Mouse (Mus musculus): ENCODE results near the gene Utp14a. TPM values are rescaled to one million over a fixed set of nuclear protein-coding genes. Genes with fewer than 3 reads are reported as not detected.
"Not testable (repeated sequence)": the region's sequence is repeated elsewhere in the genome, so short reads cannot be mapped to it uniquely, and the experiment has no call there.

Gene Utp14a
- polyA plus RNA-seq (2015; fragmentation: Nextera tagmentation; extraction: Ambion mirVana) = 15.6 and 18.0 TPM in 2 replicates

- H3K36me3 ChIP-seq = no peaks in the 10 kb centered on the region
- H3K9me3 ChIP-seq = no peaks in the 10 kb centered on the region
- H3K4me2 ChIP-seq = peak within 1 kb of the TSS; percentile 56
- no peaks in the 10 kb centered on the region for H3K27me3 ChIP-seq (replicated peaks)
- H3K9ac ChIP-seq = peak within 1 kb of the TSS; percentile 37; the same call in 1 of the 2 replicates
- ATAC-seq (ENCODE audit: insufficient read depth, low FRiP score, low read depth) = peak; percentile 98
- H3K4me3 ChIP-seq (replicated peaks) = peak within 1 kb of the TSS; percentile 54
- peak within 1 kb of the TSS; percentile 86 for H3K27ac ChIP-seq
- no peaks in the 10 kb centered on the region for H3K4me1 ChIP-seq
- 7% methylated on average over 33 of the region's 33 CpGs for WGBS
These were observed at the start of gene Utp14a for GRCm38 (mm10) chrX:48256468-48257007. TSS of gene Utp14a (plus strand) at chrX:48256862.

- 11% methylated on average over 36 of the region's 36 CpGs for WGBS
- peak; percentile 69 for ATAC-seq (ENCODE audit: insufficient read depth, low FRiP score, low read depth)
- Histone ChIP-seq H3K4me3 (replicated peaks) (peak overlapping the region; percentile 64), H3K9me3 (no peaks in the 10 kb centered on the region), H3K4me1 (no peaks in the 10 kb centered on the region), H3K4me2 (peak overlapping the region; percentile 52), H3K27me3 (replicated peaks) (no peaks in the 10 kb centered on the region), H3K27ac (peak overlapping the region; percentile 57), H3K36me3 (no peaks in the 10 kb centered on the region), H3K9ac (peak overlapping the region; percentile 44)
These were observed 48.7 kb upstream of the Utp14a start for GRCm38 (mm10) chrX:48207761-48208487.

- H3K4me2 ChIP-seq = peak within 1 kb of the TSS; percentile 52
- ATAC-seq (ENCODE audit: insufficient read depth, low FRiP score, low read depth) = peak; percentile 98
- WGBS = 12% methylated on average over 33 of the region's 34 CpGs
- H3K27ac ChIP-seq = peak within 1 kb of the TSS; percentile 72
- H3K4me1 ChIP-seq = no peaks in the 10 kb centered on the region
- no peaks in the 10 kb centered on the region for H3K9me3 ChIP-seq
- peak within 1 kb of the TSS; percentile 64 for H3K4me3 ChIP-seq (replicated peaks)
- H3K27me3 ChIP-seq (replicated peaks) = no peaks in the 10 kb centered on the region
- no peaks in the 10 kb centered on the region for H3K36me3 ChIP-seq
- H3K9ac ChIP-seq = peak within 1 kb of the TSS; percentile 44
These were observed 48.0 kb upstream of the Utp14a start, which contains the start of gene Zdhhc9 for GRCm38 (mm10) chrX:48208519-48209185. TSS of gene Zdhhc9 (minus strand) at chrX:48208878.

- ATAC-seq (ENCODE audit: insufficient read depth, low FRiP score, low read depth) = not testable (repeated sequence)
- WGBS = 69% methylated on average over 4 of the region's 4 CpGs
These were observed 46.9 kb upstream of the Utp14a start for GRCm38 (mm10) chrX:48209746-48210145.

GRCm38 (mm10) chrX:48219468-48219867, 37.2 kb upstream of the Utp14a start:
- Histone ChIP-seq H3K4me2 (no peak overlapping the region), H3K27me3 (replicated peaks) (no peaks in the 10 kb centered on the region), H3K27ac (no peak overlapping the region), H3K9ac (no peak overlapping the region), H3K4me1 (no peaks in the 10 kb centered on the region), H3K4me3 (replicated peaks) (no peak overlapping the region), H3K36me3 (no peaks in the 10 kb centered on the region), H3K9me3 (no peaks in the 10 kb centered on the region)
- WGBS = 79% methylated on average over 5 of the region's 5 CpGs
- ATAC-seq (ENCODE audit: insufficient read depth, low FRiP score, low read depth) = no peak

More at GRCm38 (mm10) chrX:48209746-48210145, 46.9 kb upstream of the Utp14a start:
- not testable (repeated sequence) for H3K4me1 ChIP-seq; H3K27ac ChIP-seq; H3K36me3 ChIP-seq; H3K4me2 ChIP-seq; H3K27me3 ChIP-seq (replicated peaks); H3K9ac ChIP-seq; H3K4me3 ChIP-seq (replicated peaks); H3K9me3 ChIP-seq

- WGBS = 83% methylated on average over 7 of the region's 7 CpGs
- Histone ChIP-seq H3K4me2 (no peak overlapping the region), H3K27ac (no peak overlapping the region), H3K27me3 (replicated peaks) (no peaks in the 10 kb centered on the region), H3K36me3 (no peaks in the 10 kb centered on the region), H3K4me3 (replicated peaks) (no peak overlapping the region), H3K9ac (no peak overlapping the region), H3K4me1 (no peaks in the 10 kb centered on the region), H3K9me3 (no peaks in the 10 kb centered on the region)
- ATAC-seq (ENCODE audit: insufficient read depth, low FRiP score, low read depth) = no peak
These were observed 34.0 kb upstream of the Utp14a start for GRCm38 (mm10) chrX:48222706-48223105.

GRCm38 (mm10) chrX:48226225-48226624, 30.4 kb upstream of the Utp14a start:
- WGBS = 72% methylated on average over 7 of the region's 7 CpGs
- Histone ChIP-seq H3K4me2 (no peak overlapping the region), H3K9me3 (no peaks in the 10 kb centered on the region), H3K36me3 (no peaks in the 10 kb centered on the region), H3K27me3 (replicated peaks) (no peaks in the 10 kb centered on the region), H3K9ac (no peak overlapping the region), H3K27ac (no peak overlapping the region), H3K4me3 (replicated peaks) (no peak overlapping the region), H3K4me1 (no peaks in the 10 kb centered on the region)
- ATAC-seq (ENCODE audit: insufficient read depth, low FRiP score, low read depth) = no peak

GRCm38 (mm10) chrX:48234417-48234816, 22.2 kb upstream of the Utp14a start:
- 43% methylated on average over 7 of the region's 7 CpGs for WGBS
- Histone ChIP-seq H3K4me2 (no peak overlapping the region), H3K4me3 (replicated peaks) (no peak overlapping the region), H3K27me3 (replicated peaks) (no peaks in the 10 kb centered on the region), H3K36me3 (no peaks in the 10 kb centered on the region), H3K9me3 (no peaks in the 10 kb centered on the region), H3K4me1 (no peaks in the 10 kb centered on the region), H3K9ac (no peak overlapping the region), H3K27ac (no peak overlapping the region)
- ATAC-seq (ENCODE audit: insufficient read depth, low FRiP score, low read depth) = peak; percentile 71; the same call in 1 of the 2 replicates

- Histone ChIP-seq H3K4me3 (replicated peaks) (peak overlapping the region; percentile 54), H3K36me3 (no peaks in the 10 kb centered on the region), H3K9me3 (no peaks in the 10 kb centered on the region), H3K9ac (peak overlapping the region; percentile 37; the same call in 1 of the 2 replicates), H3K27ac (peak overlapping the region; percentile 86), H3K4me1 (no peaks in the 10 kb centered on the region), H3K4me2 (peak overlapping the region; percentile 56), H3K27me3 (replicated peaks) (no peaks in the 10 kb centered on the region)
- 16% methylated on average over 18 of the region's 18 CpGs for WGBS
- ATAC-seq (ENCODE audit: insufficient read depth, low FRiP score, low read depth) = peak; percentile 9; the same call in 1 of the 2 replicates
These were observed 733 bp upstream of the Utp14a start for GRCm38 (mm10) chrX:48255830-48256428.

- Histone ChIP-seq H3K27ac (peak overlapping the region; percentile 22; the same call in 1 of the 2 replicates), H3K4me1 (no peaks in the 10 kb centered on the region), H3K27me3 (replicated peaks) (no peaks in the 10 kb centered on the region), H3K4me3 (replicated peaks) (peak overlapping the region; percentile 54), H3K36me3 (no peaks in the 10 kb centered on the region), H3K9me3 (no peaks in the 10 kb centered on the region), H3K9ac (no peak overlapping the region; the same call in 1 of the 2 replicates), H3K4me2 (peak overlapping the region; percentile 48)
- no peak for ATAC-seq (ENCODE audit: insufficient read depth, low FRiP score, low read depth)
- 11% methylated on average over 16 of the region's 16 CpGs for WGBS
These were observed 349 bp downstream of the Utp14a start for GRCm38 (mm10) chrX:48257011-48257410.

- Histone ChIP-seq H3K27ac (no peak overlapping the region), H3K9me3 (no peaks in the 10 kb centered on the region), H3K4me3 (replicated peaks) (no peak overlapping the region), H3K27me3 (replicated peaks) (no peaks in the 10 kb centered on the region), H3K4me1 (no peaks in the 10 kb centered on the region), H3K4me2 (no peak overlapping the region), H3K36me3 (no peaks in the 10 kb centered on the region), H3K9ac (no peak overlapping the region)
- no peak for ATAC-seq (ENCODE audit: insufficient read depth, low FRiP score, low read depth)
- 83% methylated on average over 4 of the region's 4 CpGs for WGBS
These were observed 15.0 kb downstream of the Utp14a start for GRCm38 (mm10) chrX:48271671-48272070.

Measured in stomach, embryonic 15.5 days (tissue).